Comparison of ENCODE assay signal across 14 mouse cellular contexts in the genomic region with DNA sequence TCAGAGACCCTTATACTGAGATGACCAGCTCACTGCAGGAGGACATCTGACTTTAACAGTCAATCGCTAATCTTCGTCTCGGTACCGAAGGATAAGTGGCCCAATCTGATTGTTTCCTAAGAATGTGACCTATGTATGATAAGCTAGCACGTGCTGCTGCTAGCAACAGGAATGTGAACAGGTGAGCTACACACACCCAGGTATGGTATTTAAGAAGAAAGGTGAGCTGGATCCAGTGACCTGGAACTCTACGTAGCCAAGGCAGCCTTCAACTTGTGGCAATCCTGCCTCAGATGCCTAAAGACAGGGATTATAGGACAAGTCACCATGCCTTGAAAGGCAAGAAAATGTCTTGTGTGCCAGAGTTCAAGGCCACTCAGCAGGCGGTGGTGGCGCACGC.
"Had no signal": no experiment of that assay in that cellular context is flagged by ENCODE, and none has a peak within 500 bp of the region (broad histone marks: within the 10 kb centered on the region; RNA-seq: fewer than 3 reads in every experiment).

No protein-coding gene starts in this region.

- H3K27me3 ChIP-seq: heart, embryonic 13.5 days; heart, embryonic 15.5 days; hindbrain, embryonic 13.5 days; hindbrain, embryonic 15.5 days; kidney, embryonic 15.5 days; limb, embryonic 13.5 days; limb, embryonic 15.5 days; liver, embryonic 12.5 days had no signal

- H3K9ac ChIP-seq: forebrain, postnatal 0 days; heart, embryonic 13.5 days; heart, embryonic 15.5 days; hindbrain, embryonic 13.5 days; hindbrain, embryonic 15.5 days; kidney, embryonic 15.5 days; limb, embryonic 13.5 days; limb, embryonic 15.5 days; liver, embryonic 12.5 days had no signal

- H3K9me3 ChIP-seq: heart, embryonic 13.5 days; heart, embryonic 15.5 days; hindbrain, embryonic 13.5 days; hindbrain, embryonic 15.5 days; kidney, embryonic 15.5 days; limb, embryonic 13.5 days; limb, embryonic 15.5 days; liver, embryonic 12.5 days had no signal

- H3K4me3 ChIP-seq: heart, adult 2 months; heart, embryonic 13.5 days; heart, embryonic 15.5 days; hindbrain, embryonic 13.5 days; hindbrain, embryonic 15.5 days; kidney, embryonic 15.5 days; limb, embryonic 13.5 days; limb, embryonic 15.5 days; liver, embryonic 12.5 days had no signal

- H3K27ac ChIP-seq: heart, adult 2 months; heart, embryonic 13.5 days; heart, embryonic 15.5 days; hindbrain, embryonic 13.5 days; hindbrain, embryonic 15.5 days; hindbrain, postnatal 0 days; kidney, embryonic 15.5 days; limb, embryonic 13.5 days; limb, embryonic 15.5 days; liver, embryonic 12.5 days had no signal

- DNase-seq: gastrocnemius, postnatal 36 days; layer of hippocampus, postnatal 36 days had no signal

- H3K4me1 ChIP-seq: heart, embryonic 13.5 days; heart, embryonic 15.5 days; hindbrain, embryonic 13.5 days; hindbrain, embryonic 15.5 days; kidney, embryonic 15.5 days; limb, embryonic 13.5 days; liver, embryonic 12.5 days had no signal

- H3K4me2 ChIP-seq: heart, embryonic 11.5 days; heart, embryonic 13.5 days; heart, embryonic 15.5 days; hindbrain, embryonic 13.5 days; hindbrain, embryonic 15.5 days; kidney, embryonic 15.5 days; limb, embryonic 13.5 days; limb, embryonic 15.5 days; liver, embryonic 12.5 days had no signal
